Mouse (Mus musculus) cerebellum, adult 2 months (tissue): ENCODE measurements around the gene Tssk3.

Source experiments
- CTCF ChIP-seq: fragments of 200-500 bp; IDR thresholded peaks from 2 replicates; pipeline ENCODE4 v1.5.1; 2011; ENCODE audit warnings: low read depth, mild to moderate bottlenecking, control low read depth, low read length, moderate library complexity, borderline replicate concordance; ENCODE audit not compliant: insufficient read depth
- POLR2A ChIP-seq: fragments of 200-500 bp; IDR thresholded peaks from 2 replicates; pipeline ENCODE4 v1.6.1; 2011; ENCODE audit warnings: low read length, control low read depth, borderline replicate concordance; ENCODE audit not compliant: insufficient read depth

DNA sequence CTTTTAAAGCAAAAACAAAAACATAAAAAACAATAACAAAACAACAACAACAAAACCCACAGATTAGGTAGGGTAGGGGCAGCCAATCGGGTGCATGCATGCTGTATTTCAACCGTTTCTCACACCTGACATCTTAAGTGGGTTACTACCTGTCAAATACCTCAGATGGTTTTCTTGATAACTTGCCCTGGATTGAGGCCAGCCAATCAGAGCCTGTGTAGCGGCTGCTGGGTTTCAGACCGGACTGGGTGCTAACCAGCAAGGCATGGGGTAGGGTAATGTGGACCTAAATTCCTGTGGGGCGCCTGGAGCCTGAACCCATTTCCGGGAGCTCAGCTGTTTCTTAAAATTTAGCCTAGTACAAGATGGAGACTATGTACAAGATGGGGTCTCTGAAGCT lies 49.7 kb downstream of the Tssk3 start:
- no peak for TF ChIP-seq POLR2A
- TF ChIP-seq CTCF, result no peak
